Mouse (Mus musculus) hindbrain, embryonic 10.5 days (tissue): Measurements from ENCODE around the gene Slc35c2. TPM values are rescaled to one million over a fixed set of nuclear protein-coding genes. Genes with fewer than 3 reads are reported as not detected.

Source experiments
- DNase-seq: peaks from one replicate; pipeline ENCODE4 v3.0.0-alpha.2; 2017; ENCODE audit warnings: low spot score
- H3K27ac ChIP-seq: fragments of 300-500 bp; sonication (generic); 2 replicates; pipeline ENCODE4 v1.5.1; 2016; ENCODE audit warnings: mild to moderate bottlenecking, moderate library complexity
- H3K27me3 ChIP-seq: fragments of 300-500 bp; sonication (generic); 2 replicates; pipeline ENCODE4 v1.6.1; 2016; ENCODE audit warnings: mild to moderate bottlenecking; ENCODE audit not compliant: poor library complexity, insufficient read depth, severe bottlenecking
- H3K36me3 ChIP-seq: fragments of 300-500 bp; sonication (generic); 2 replicates; pipeline ENCODE4 v1.6.1; 2016; ENCODE audit warnings: mild to moderate bottlenecking, moderate library complexity
- H3K4me1 ChIP-seq: fragments of 300-500 bp; sonication (generic); replicated peaks from 2 replicates; pipeline ENCODE4 v1.6.1; 2016; ENCODE audit warnings: mild to moderate bottlenecking
- H3K4me3 ChIP-seq: fragments of 300-500 bp; sonication (generic); 2 replicates; pipeline ENCODE4 v1.5.1; 2016; ENCODE audit warnings: mild to moderate bottlenecking, moderate library complexity
- H3K9me3 ChIP-seq: fragments of 300-500 bp; sonication (generic); 2 replicates; pipeline ENCODE4 v1.6.1; 2016; ENCODE audit warnings: mild to moderate bottlenecking, moderate library complexity
- WGBS: fragments of 180-500 bp; shearing (Covaris S2); methylation state at CpG from one replicate; pipeline ENCODE4 v1.1.7; 2016; 5-methylcytosine and 5-hydroxymethylcytosine counted together
- polyA plus RNA-seq: library from polyadenylated mRNA; unstranded; fragments of >200 nt; fragmentation: Nextera tagmentation; extraction: Ambion mirVana; gene quantifications from 2 replicates; pipeline ENCODE4 v1.2.1, GENCODE M21; 2016

Gene Slc35c2
- polyA plus RNA-seq, 1 experiment from 2014 or later: 73.0 TPM

- WGBS: 54% methylated on average over 7 of the region's 7 CpGs
- DNase-seq: no peak
- peaks cover 45% of the 10 kb centered on the region for H3K4me1 ChIP-seq
- no peak overlapping the region for H3K4me3 ChIP-seq
- peaks cover 100% of the 10 kb centered on the region for H3K27me3 ChIP-seq
- no peak overlapping the region for H3K27ac ChIP-seq
- no peaks in the 10 kb centered on the region for H3K9me3 ChIP-seq
- H3K36me3 ChIP-seq: no peaks in the 10 kb centered on the region
Measured at GRCm38 (mm10) chr2:165241786-165242185, 45.9 kb downstream of the Slc35c2 start.

GRCm38 (mm10) chr2:165240371-165240770, 47.3 kb downstream of the Slc35c2 start:
- H3K27ac ChIP-seq: no peak overlapping the region
- DNase-seq: no peak
- H3K9me3 ChIP-seq: no peaks in the 10 kb centered on the region
- H3K27me3 ChIP-seq: peaks cover 100% of the 10 kb centered on the region
- H3K36me3 ChIP-seq: no peaks in the 10 kb centered on the region
- H3K4me1 ChIP-seq: peaks cover 33% of the 10 kb centered on the region
- no peak overlapping the region for H3K4me3 ChIP-seq
- 33% methylated on average over 8 of the region's 8 CpGs for WGBS

- no peak for DNase-seq
- 16% methylated on average over 15 of the region's 15 CpGs for WGBS
- H3K36me3 ChIP-seq: no peaks in the 10 kb centered on the region
- H3K4me1 ChIP-seq: peaks cover 39% of the 10 kb centered on the region
- H3K9me3 ChIP-seq: no peaks in the 10 kb centered on the region
- peaks cover 100% of the 10 kb centered on the region for H3K27me3 ChIP-seq
- no peak overlapping the region for H3K27ac ChIP-seq
- H3K4me3 ChIP-seq: no peak overlapping the region
Measured at GRCm38 (mm10) chr2:165239533-165240144, 48.0 kb downstream of the Slc35c2 start.

GRCm38 (mm10) chr2:165238416-165239145, 49.1 kb downstream of the Slc35c2 start:
- no peaks in the 10 kb centered on the region for H3K9me3 ChIP-seq
- no peak overlapping the region for H3K4me3 ChIP-seq
- peaks cover 100% of the 10 kb centered on the region for H3K27me3 ChIP-seq
- H3K36me3 ChIP-seq: no peaks in the 10 kb centered on the region
- 6% methylated on average over 12 of the region's 12 CpGs for WGBS
- peaks cover 50% of the 10 kb centered on the region for H3K4me1 ChIP-seq
- peak; percentile 25 for DNase-seq
- H3K27ac ChIP-seq: no peak overlapping the region

GRCm38 (mm10) chr2:165234613-165235291, 52.9 kb downstream of the Slc35c2 start, which contains the start of gene Cdh22:
Cdh22 (minus strand) TSS chr2:165234853.
- peaks cover 49% of the 10 kb centered on the region for H3K4me1 ChIP-seq
- DNase-seq: peak; percentile 86
- H3K27me3 ChIP-seq: peaks cover 100% of the 10 kb centered on the region
- H3K4me3 ChIP-seq: peak within 1 kb of the TSS; percentile 77
- H3K36me3 ChIP-seq: no peaks in the 10 kb centered on the region
- 1% methylated on average over 57 of the region's 60 CpGs for WGBS
- H3K27ac ChIP-seq: peak within 1 kb of the TSS; percentile 90
- no peaks in the 10 kb centered on the region for H3K9me3 ChIP-seq

GRCm38 (mm10) chr2:165234291-165234612, 53.4 kb downstream of the Slc35c2 start:
- Histone ChIP-seq H3K9me3 (no peaks in the 10 kb centered on the region), H3K36me3 (no peaks in the 10 kb centered on the region), H3K27me3 (peaks cover 100% of the 10 kb centered on the region), H3K4me3 (peak overlapping the region; percentile 77), H3K4me1 (peaks cover 47% of the 10 kb centered on the region), H3K27ac (peak overlapping the region; percentile 90)
- DNase-seq: no peak
- under 1% methylated on average over 41 of the region's 41 CpGs for WGBS

GRCm38 (mm10) chr2:165233491-165234290, 54.0 kb downstream of the Slc35c2 start:
- under 1% methylated on average over 82 of the region's 82 CpGs for WGBS
- peaks cover 100% of the 10 kb centered on the region for H3K27me3 ChIP-seq
- peaks cover 44% of the 10 kb centered on the region for H3K4me1 ChIP-seq

GRCm38 (mm10) chr2:165229050-165229449, 58.6 kb downstream of the Slc35c2 start:
- WGBS: 91% methylated on average over 11 of the region's 11 CpGs
- no peaks in the 10 kb centered on the region for H3K9me3 ChIP-seq
- H3K27ac ChIP-seq: no peak overlapping the region
- H3K27me3 ChIP-seq: peaks cover 89% of the 10 kb centered on the region
- DNase-seq: no peak
- H3K4me3 ChIP-seq: no peak overlapping the region
- no peaks in the 10 kb centered on the region for H3K36me3 ChIP-seq
- peaks cover 38% of the 10 kb centered on the region for H3K4me1 ChIP-seq

More at GRCm38 (mm10) chr2:165233491-165234290, 54.0 kb downstream of the Slc35c2 start:
- Histone ChIP-seq H3K4me3 (peak overlapping the region; percentile 77), H3K9me3 (no peaks in the 10 kb centered on the region), H3K27ac (peak overlapping the region; percentile 90), H3K36me3 (no peaks in the 10 kb centered on the region)
- peak; percentile 75 for DNase-seq

Other genes starting within 250 kb of the Slc35c2 start
- gene Cd40, start 232.2 kb downstream of the Slc35c2 start, polyA plus RNA-seq: 7.2 and 8.1 TPM in 2 replicates
- not detected in 2 replicates for gene 1700025C18Rik, start 197.1 kb downstream of the Slc35c2 start, polyA plus RNA-seq
- 4.4 and 8.7 TPM in 2 replicates for gene Cdh22, start 53.0 kb downstream of the Slc35c2 start, polyA plus RNA-seq
- 90.0 and 94.6 TPM in 2 replicates for gene Elmo2, start 38.6 kb upstream of the Slc35c2 start, polyA plus RNA-seq
- gene Zfp663, start 80.9 kb upstream of the Slc35c2 start, polyA plus RNA-seq: 5.5 and 6.7 TPM in 2 replicates
- 16.9 and 19.9 TPM in 2 replicates for gene Zfp334, start 100.4 kb upstream of the Slc35c2 start, polyA plus RNA-seq
- gene Ocstamp, start 112.5 kb upstream of the Slc35c2 start, polyA plus RNA-seq: 0.07 TPM in 1 of 2 replicates, not detected in the other
- 0.84 and 1.1 TPM in 2 replicates for gene Slc13a3, start 185.4 kb upstream of the Slc35c2 start, polyA plus RNA-seq
- 56.9 and 59.5 TPM in 2 replicates for gene Trp53rka, start 205.5 kb upstream of the Slc35c2 start, polyA plus RNA-seq
- 4.2 and 5.0 TPM in 2 replicates for gene Slc2a10, start 215.9 kb upstream of the Slc35c2 start, polyA plus RNA-seq